Mouse (Mus musculus): Measurements from ENCODE around the gene Map4k1. TPM values are rescaled to one million over a fixed set of nuclear protein-coding genes. Genes with fewer than 3 reads are reported as not detected.
A peak's percentile ranks its signal among the peaks of the same experiment; 100 is the strongest.

Gene Map4k1
- polyA plus RNA-seq, 1 experiment, result 17.0 TPM

- no peak for TF ChIP-seq CTCF (IDR thresholded peaks at IDR 0.05; ENCODE audit: insufficient read depth, low read length)
- no peak for TF ChIP-seq POLR2A (IDR thresholded peaks at IDR 0.05; ENCODE audit: borderline replicate concordance, extremely low read depth, low read depth, low read length)
- H3K4me1 ChIP-seq (ENCODE audit: control insufficient read depth, insufficient read depth, low read length), result no peaks in the 10 kb centered on the region
- H3K4me3 ChIP-seq (replicated peaks; ENCODE audit: extremely low read depth, low read depth, low read length), result no peak overlapping the region
- DNase-seq, result no peak
- WGBS, result 64% methylated on average over 14 of the region's 14 CpGs
These were observed 9.0 kb downstream of the Map4k1 start for GRCm38 (mm10) chr7:28990766-28991273.

- WGBS, result 70% methylated on average over 5 of the region's 5 CpGs
- no peaks in the 10 kb centered on the region for H3K4me1 ChIP-seq (ENCODE audit: control insufficient read depth, insufficient read depth, low read length)
- H3K4me3 ChIP-seq (replicated peaks; ENCODE audit: extremely low read depth, low read depth, low read length), result no peak overlapping the region
- TF ChIP-seq POLR2A (IDR thresholded peaks at IDR 0.05; ENCODE audit: borderline replicate concordance, extremely low read depth, low read depth, low read length) (no peak), CTCF (IDR thresholded peaks at IDR 0.05; ENCODE audit: insufficient read depth, low read length) (peak; percentile 44; the same call in 1 of the 2 replicates)
- DNase-seq, result no peak
These were observed 9.8 kb downstream of the Map4k1 start for GRCm38 (mm10) chr7:28991616-28992015.

- Histone ChIP-seq H3K4me1 (ENCODE audit: control insufficient read depth, insufficient read depth, low read length) (no peaks in the 10 kb centered on the region), H3K4me3 (replicated peaks; ENCODE audit: extremely low read depth, low read depth, low read length) (no peak overlapping the region)
- no peak for DNase-seq
- 83% methylated on average over 3 of the region's 3 CpGs for WGBS
- TF ChIP-seq CTCF (IDR thresholded peaks at IDR 0.05; ENCODE audit: insufficient read depth, low read length) (no peak), POLR2A (IDR thresholded peaks at IDR 0.05; ENCODE audit: borderline replicate concordance, extremely low read depth, low read depth, low read length) (no peak)
These were observed 11.1 kb downstream of the Map4k1 start for GRCm38 (mm10) chr7:28992997-28993396.

GRCm38 (mm10) chr7:28993402-28993801 lies 11.6 kb downstream of the Map4k1 start:
- H3K4me1 ChIP-seq (ENCODE audit: control insufficient read depth, insufficient read depth, low read length), result no peaks in the 10 kb centered on the region
- no peak for TF ChIP-seq POLR2A (IDR thresholded peaks at IDR 0.05; ENCODE audit: borderline replicate concordance, extremely low read depth, low read depth, low read length)
- no peak for TF ChIP-seq CTCF (IDR thresholded peaks at IDR 0.05; ENCODE audit: insufficient read depth, low read length)
- no peak for DNase-seq
- H3K4me3 ChIP-seq (replicated peaks; ENCODE audit: extremely low read depth, low read depth, low read length), result no peak overlapping the region
- WGBS, result 85% methylated on average over 3 of the region's 3 CpGs

GRCm38 (mm10) chr7:29000651-29001605 lies 19.1 kb downstream of the Map4k1 start:
- Histone ChIP-seq H3K4me1 (ENCODE audit: control insufficient read depth, insufficient read depth, low read length) (peaks cover 8% of the 10 kb centered on the region), H3K4me3 (replicated peaks; ENCODE audit: extremely low read depth, low read depth, low read length) (peak overlapping the region; percentile 43)
- peak; percentile 58 for DNase-seq
- no peak for TF ChIP-seq CTCF (IDR thresholded peaks at IDR 0.05; ENCODE audit: insufficient read depth, low read length)
- TF ChIP-seq POLR2A (IDR thresholded peaks at IDR 0.05; ENCODE audit: borderline replicate concordance, extremely low read depth, low read depth, low read length), result no peak
- 7% methylated on average over 43 of the region's 43 CpGs for WGBS

- DNase-seq, result no peak
- WGBS, result 60% methylated on average over 9 of the region's 9 CpGs
- Histone ChIP-seq H3K4me3 (replicated peaks; ENCODE audit: extremely low read depth, low read depth, low read length) (no peak overlapping the region), H3K4me1 (ENCODE audit: control insufficient read depth, insufficient read depth, low read length) (no peaks in the 10 kb centered on the region)
- TF ChIP-seq CTCF (IDR thresholded peaks at IDR 0.05; ENCODE audit: insufficient read depth, low read length), result no peak
- no peak for TF ChIP-seq POLR2A (IDR thresholded peaks at IDR 0.05; ENCODE audit: borderline replicate concordance, extremely low read depth, low read depth, low read length)
These were observed 25.6 kb downstream of the Map4k1 start for GRCm38 (mm10) chr7:29007224-29008101.

GRCm38 (mm10) chr7:29008171-29008570 lies 26.3 kb downstream of the Map4k1 start:
- DNase-seq, result no peak
- no peak overlapping the region for H3K4me3 ChIP-seq (replicated peaks; ENCODE audit: extremely low read depth, low read depth, low read length)
- WGBS, result 91% methylated on average over 10 of the region's 10 CpGs
- H3K4me1 ChIP-seq (ENCODE audit: control insufficient read depth, insufficient read depth, low read length), result no peaks in the 10 kb centered on the region
- TF ChIP-seq POLR2A (IDR thresholded peaks at IDR 0.05; ENCODE audit: borderline replicate concordance, extremely low read depth, low read depth, low read length) (no peak), CTCF (IDR thresholded peaks at IDR 0.05; ENCODE audit: insufficient read depth, low read length) (no peak)

- TF ChIP-seq POLR2A (IDR thresholded peaks at IDR 0.05; ENCODE audit: borderline replicate concordance, extremely low read depth, low read depth, low read length) (no peak), CTCF (IDR thresholded peaks at IDR 0.05; ENCODE audit: insufficient read depth, low read length) (no peak)
- WGBS, result 57% methylated on average over 9 of the region's 9 CpGs
- DNase-seq, result no peak
These were observed 26.9 kb downstream of the Map4k1 start for GRCm38 (mm10) chr7:29008714-29009113.

GRCm38 (mm10) chr7:29014984-29015383 lies 33.1 kb downstream of the Map4k1 start:
- 86% methylated on average over 1 of the region's 1 CpGs for WGBS
- H3K4me1 ChIP-seq (ENCODE audit: control insufficient read depth, insufficient read depth, low read length), result no peaks in the 10 kb centered on the region
- TF ChIP-seq POLR2A (IDR thresholded peaks at IDR 0.05; ENCODE audit: borderline replicate concordance, extremely low read depth, low read depth, low read length), result no peak
- TF ChIP-seq CTCF (IDR thresholded peaks at IDR 0.05; ENCODE audit: insufficient read depth, low read length), result 0 out of 2 replicates have a peak, but pooled peaks have one; percentile 5
- DNase-seq, result no peak
- H3K4me3 ChIP-seq (replicated peaks; ENCODE audit: extremely low read depth, low read depth, low read length), result no peak overlapping the region

More at GRCm38 (mm10) chr7:29008714-29009113, 26.9 kb downstream of the Map4k1 start:
- Histone ChIP-seq H3K4me1 (ENCODE audit: control insufficient read depth, insufficient read depth, low read length) (no peaks in the 10 kb centered on the region), H3K4me3 (replicated peaks; ENCODE audit: extremely low read depth, low read depth, low read length) (no peak overlapping the region)
